Mouse (Mus musculus) lung, adult 2 months (tissue): Measurements from ENCODE around the gene Plp2.

Experiments used
- CTCF ChIP-seq: fragments of 200-500 bp; IDR thresholded peaks from 2 replicates; pipeline ENCODE4 v1.5.1; 2011; ENCODE audit warnings: mild to moderate bottlenecking, low read length, control low read depth; ENCODE audit not compliant: insufficient read depth
- POLR2A ChIP-seq: fragments of 200-500 bp; IDR thresholded peaks from 2 replicates; pipeline ENCODE4 v1.6.1; 2011; ENCODE audit warnings: low read depth, mild to moderate bottlenecking, control low read depth, low read length, borderline replicate concordance; ENCODE audit errors: extremely low read depth

DNA sequence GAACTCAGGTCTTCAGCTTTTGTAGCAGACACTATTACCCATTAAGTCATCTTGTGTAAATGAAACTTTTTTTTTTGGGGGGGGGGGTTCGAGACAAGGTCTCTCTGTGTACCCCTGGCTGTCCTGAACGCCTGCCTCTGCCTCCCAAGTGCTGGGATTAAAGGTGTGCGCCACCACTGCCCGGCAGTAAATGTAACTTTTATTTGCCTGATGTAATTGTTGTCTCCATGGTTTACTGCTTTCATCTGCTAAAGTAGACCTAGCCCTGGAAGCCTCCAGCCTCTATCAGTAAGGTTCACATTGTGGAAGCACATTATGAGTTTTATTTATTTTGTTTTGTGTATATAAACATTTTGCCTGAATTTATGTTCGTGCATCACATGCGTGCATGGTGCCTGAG is 25.3 kb upstream of the Plp2 start:
- no peak for TF ChIP-seq CTCF
- no peak for TF ChIP-seq POLR2A
